Mouse (Mus musculus): ENCODE measurements around the gene Letmd1.
"Not testable (repeated sequence)": the region's sequence is repeated elsewhere in the genome, so short reads cannot be mapped to it uniquely, and the experiment has no call there.

Letmd1 gene

GRCm38 (mm10) chr15:100452486-100452885 lies 16.3 kb upstream of the Letmd1 start:
- no peak for DNase-seq

GRCm38 (mm10) chr15:100456356-100456991 lies 12.3 kb upstream of the Letmd1 start:
- no peak for DNase-seq

GRCm38 (mm10) chr15:100457340-100457739 lies 11.5 kb upstream of the Letmd1 start:
- no peak for DNase-seq

GRCm38 (mm10) chr15:100458055-100458454 lies 10.8 kb upstream of the Letmd1 start:
- DNase-seq: no peak

- DNase-seq: no peak
Measured at GRCm38 (mm10) chr15:100460942-100461341, 7.9 kb upstream of the Letmd1 start.

- DNase-seq: no peak
Measured at GRCm38 (mm10) chr15:100461646-100462045, 7.2 kb upstream of the Letmd1 start.

GRCm38 (mm10) chr15:100462086-100462485 lies 6.7 kb upstream of the Letmd1 start:
- no peak for DNase-seq

- DNase-seq: peak; percentile 64
Measured at GRCm38 (mm10) chr15:100463712-100464111, 5.1 kb upstream of the Letmd1 start.

- DNase-seq: no peak
Measured at GRCm38 (mm10) chr15:100465432-100465831, 3.4 kb upstream of the Letmd1 start.

GRCm38 (mm10) chr15:100467738-100468137 lies 1.1 kb upstream of the Letmd1 start:
- no peak for DNase-seq

- no peak for DNase-seq
Measured at GRCm38 (mm10) chr15:100469189-100469545, 344 bp downstream of the Letmd1 start.

- DNase-seq: no peak
Measured at GRCm38 (mm10) chr15:100470037-100470436, 1.2 kb downstream of the Letmd1 start.

GRCm38 (mm10) chr15:100473926-100474503 lies 5.2 kb downstream of the Letmd1 start:
- DNase-seq: no peak

GRCm38 (mm10) chr15:100478351-100478750 lies 9.5 kb downstream of the Letmd1 start:
- DNase-seq: no peak

GRCm38 (mm10) chr15:100478925-100479324 lies 10.1 kb downstream of the Letmd1 start:
- no peak for DNase-seq

GRCm38 (mm10) chr15:100485576-100485975 lies 16.8 kb downstream of the Letmd1 start:
- DNase-seq: no peak

GRCm38 (mm10) chr15:100486450-100486849 lies 17.6 kb downstream of the Letmd1 start:
- DNase-seq: no peak

GRCm38 (mm10) chr15:100487050-100487449 lies 18.2 kb downstream of the Letmd1 start:
- no peak for DNase-seq

GRCm38 (mm10) chr15:100488297-100488696 lies 19.5 kb downstream of the Letmd1 start:
- DNase-seq: not testable (repeated sequence)

GRCm38 (mm10) chr15:100489263-100489662 lies 20.4 kb downstream of the Letmd1 start:
- no peak for DNase-seq

- no peak for DNase-seq
Measured at GRCm38 (mm10) chr15:100491966-100492365, 23.1 kb downstream of the Letmd1 start.

- peak; percentile 38 for DNase-seq
Measured at GRCm38 (mm10) chr15:100494647-100495046, 25.8 kb downstream of the Letmd1 start.

- DNase-seq: peak; percentile 93
Measured at GRCm38 (mm10) chr15:100495102-100495501, 26.3 kb downstream of the Letmd1 start, which contains the start of gene Csrnp2. Gene Csrnp2 (minus strand): TSS chr15:100495488.

- not testable (repeated sequence) for DNase-seq
Measured at GRCm38 (mm10) chr15:100499506-100499905, 30.7 kb downstream of the Letmd1 start.
